Mouse (Mus musculus) central nervous system, embryonic 18 days (tissue): ENCODE data around the gene Dpf3. TPM values are rescaled to one million over a fixed set of nuclear protein-coding genes. Genes with fewer than 3 reads are reported as not detected.

Experiments
- polyA plus RNA-seq: library from polyadenylated mRNA; depleted of rRNA; stranded (reverse); fragments of >200 nt; gene quantifications from 2 replicates; pipeline ENCODE4 v1.2.3, GENCODE M21; 2012; rRNA removed

The Dpf3 gene
- polyA plus RNA-seq, result 6.3 and 7.6 TPM in 2 replicates

DNA sequence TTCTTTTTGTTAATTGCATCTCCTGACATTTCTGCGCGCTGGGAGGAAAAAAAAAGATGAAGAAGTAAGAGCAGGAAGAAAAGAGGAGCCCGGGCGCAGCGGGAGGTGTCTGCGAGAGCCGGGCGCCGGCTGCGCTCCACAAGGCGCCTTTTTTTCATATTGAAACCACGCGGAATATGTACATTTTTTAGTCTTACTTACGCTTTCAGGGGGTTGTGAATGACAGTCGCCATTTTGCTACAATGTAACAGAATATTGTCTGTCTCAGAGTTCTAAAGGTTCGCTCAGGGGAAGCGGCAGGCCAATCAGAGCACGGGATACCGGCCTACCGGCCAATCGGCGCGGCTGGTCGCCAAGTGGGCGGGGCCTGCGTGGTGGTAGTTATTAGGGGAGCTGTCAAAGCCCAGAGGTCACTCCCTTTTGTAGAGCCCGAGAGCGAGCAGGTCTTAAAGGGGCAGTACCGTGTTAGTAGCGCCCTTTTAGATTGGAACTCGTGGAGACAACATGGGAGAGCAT lies at the start of gene Dpf3:
TSS of gene Dpf3 (minus strand) at position 241 of the 516 bp plus-strand sequence.

DNA sequence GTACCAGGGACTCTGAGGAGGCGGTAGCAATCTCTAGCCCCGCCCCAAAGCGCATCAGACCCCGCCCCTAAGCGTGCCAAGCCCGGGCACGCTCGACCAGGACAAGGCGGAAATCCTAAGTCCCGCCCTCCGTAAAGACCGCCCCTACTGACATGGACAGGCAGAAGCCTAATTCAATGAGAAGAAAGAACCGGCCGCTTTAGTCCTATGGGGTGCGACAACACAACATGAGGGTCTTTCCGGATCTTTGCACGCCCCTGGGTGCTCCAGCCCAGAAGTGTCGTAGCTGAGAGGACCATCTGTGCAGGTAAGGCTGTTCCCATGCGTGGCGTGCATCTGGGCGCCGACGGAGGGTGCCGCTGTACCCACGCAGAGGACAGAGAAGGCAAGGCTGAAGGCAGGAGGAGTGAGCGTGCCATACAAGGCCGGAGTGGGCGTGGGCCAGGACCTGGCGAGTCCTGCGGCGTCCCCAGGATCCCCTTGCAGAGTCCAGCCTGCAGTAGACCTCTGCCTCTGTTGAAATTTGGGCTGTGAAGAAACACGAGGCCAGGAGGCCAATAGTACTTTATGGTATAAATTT lies 32.9 kb upstream of the Dpf3 start, which contains the start of gene Dcaf4:
TSS of gene Dcaf4 (plus strand) at position 156 of the 580 bp plus-strand sequence.

Other genes starting within 250 kb of the Dpf3 start
- 56.9 and 59.7 TPM in 2 replicates for gene Dcaf4, start 32.8 kb upstream of the Dpf3 start, polyA plus RNA-seq
- 39.0 and 41.3 TPM in 2 replicates for gene Zfyve1, start 109.5 kb upstream of the Dpf3 start, polyA plus RNA-seq
- 128 and 131 TPM in 2 replicates for gene Rbm25, start 143.5 kb upstream of the Dpf3 start, polyA plus RNA-seq
- 35.0 and 36.1 TPM in 2 replicates for gene Psen1, start 200.4 kb upstream of the Dpf3 start, polyA plus RNA-seq